Mouse (Mus musculus): ENCODE measurements around the gene Tmem11. TPM values are rescaled to one million over a fixed set of nuclear protein-coding genes. Genes with fewer than 3 reads are reported as not detected.
"Not testable (repeated sequence)": the region's sequence is repeated elsewhere in the genome, so short reads cannot be mapped to it uniquely, and the experiment has no call there.

Tmem11 gene
- polyA plus RNA-seq, 1 experiment from 2014 or later = 55.9 TPM

DNA sequence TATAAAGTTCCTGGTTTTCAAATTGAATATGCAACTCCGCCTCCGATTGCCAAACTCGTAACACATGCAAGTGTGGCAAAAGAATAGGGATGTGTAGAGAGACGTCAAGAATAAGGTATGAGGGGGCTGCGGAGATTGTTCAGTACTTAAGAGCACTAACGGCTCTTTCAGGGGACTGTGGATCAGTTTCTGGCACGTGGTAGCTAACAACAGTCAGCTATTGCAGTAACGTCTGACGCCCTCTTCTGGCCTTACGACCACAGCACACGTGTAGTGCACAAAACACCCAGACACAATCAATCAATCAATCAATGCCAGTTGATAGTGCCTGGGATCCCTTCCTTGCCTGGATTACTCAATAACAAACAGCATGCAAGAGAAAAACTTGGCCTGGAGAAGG, 351 bp upstream of the Tmem11 start:
- Histone ChIP-seq H3K4me3 (replicated peaks; ENCODE audit: low read depth, low read length) (peak overlapping the region; percentile 77), H3K9me3 (replicated peaks; ENCODE audit: low read length) (no peaks in the 10 kb centered on the region)
- no peak for ATAC-seq (replicated peaks; ENCODE audit: low FRiP score, low read depth)

DNA sequence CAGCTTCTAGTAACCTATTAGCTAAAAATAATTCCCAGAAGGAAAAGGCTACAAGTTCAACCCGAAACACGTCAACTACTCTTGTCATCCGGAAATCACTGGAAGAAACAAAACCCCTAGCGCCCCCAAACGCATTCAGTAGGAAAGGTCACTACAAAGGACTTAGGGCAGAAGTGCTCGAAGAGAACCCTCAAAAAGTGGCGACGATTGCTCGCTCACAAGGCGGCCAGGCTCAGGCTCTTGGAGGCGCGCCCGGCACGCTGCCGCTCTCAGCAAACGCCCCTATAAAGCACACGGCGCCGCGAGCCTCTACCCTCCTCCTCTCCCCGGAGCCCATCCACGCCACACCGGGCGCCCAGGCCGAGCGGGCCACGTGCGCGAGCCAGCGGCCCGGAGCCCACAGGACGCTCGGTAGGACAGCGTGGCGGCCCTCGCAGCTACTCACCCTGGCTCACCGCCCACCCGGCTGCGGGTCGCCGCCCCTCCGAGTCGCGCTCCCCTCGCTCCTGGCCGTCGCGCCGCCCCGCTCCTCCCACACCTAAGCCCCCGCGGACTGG, 938 bp downstream of the Tmem11 start:
- peak; percentile 69 for ATAC-seq (replicated peaks; ENCODE audit: low FRiP score, low read depth)
- WGBS = under 1% methylated on average over 51 of the region's 52 CpGs
- peaks cover 20% of the 10 kb centered on the region for H3K4me1 ChIP-seq (replicated peaks; ENCODE audit: insufficient read depth, low read length)

More for the DNA sequence above, 351 bp upstream of the Tmem11 start:
- WGBS = under 1% methylated on average over 11 of the region's 11 CpGs
- TF ChIP-seq CTCF (IDR thresholded peaks at IDR 0.05; ENCODE audit: low read depth) = peak; percentile 77
- Histone ChIP-seq H3K4me1 (replicated peaks; ENCODE audit: insufficient read depth, low read length) (peaks cover 20% of the 10 kb centered on the region), H3K27me3 (ENCODE audit: insufficient read depth, low read length) (no peaks in the 10 kb centered on the region), H3K4me2 (ENCODE audit: low read length) (peak overlapping the region; percentile 62), H3K36me3 (ENCODE audit: insufficient read depth, low read length) (0 out of 2 replicates have a peak, but pooled peaks cover 2% of the 10 kb centered on the region), H3K9ac (ENCODE audit: low read depth, low read length) (peak overlapping the region; percentile 65), H3K27ac (peak overlapping the region; percentile 98)
- DNase-seq (ENCODE audit: low spot score) = peak; percentile 81

DNA sequence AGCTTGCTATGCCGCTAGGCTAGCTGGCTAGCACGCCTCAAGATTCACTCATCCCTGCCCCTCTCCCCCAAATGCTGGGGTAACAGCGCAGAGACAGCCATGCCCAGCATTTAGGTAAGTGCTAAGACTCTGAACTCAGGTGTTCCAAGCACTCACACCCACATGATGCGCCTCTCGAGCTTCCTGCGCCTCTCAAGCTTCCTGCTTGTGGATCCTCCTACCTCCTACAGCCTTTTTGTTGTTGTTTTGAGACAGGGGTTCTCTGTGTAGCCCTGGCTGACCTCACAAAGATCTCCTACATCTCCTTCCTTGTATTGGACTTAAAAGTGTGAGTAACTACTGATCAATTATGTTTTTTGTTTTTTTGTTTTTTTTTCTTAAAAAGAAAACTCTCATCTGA, 6.0 kb downstream of the Tmem11 start:
- WGBS = 70% methylated on average over 6 of the region's 6 CpGs
- Histone ChIP-seq H3K27ac (no peak overlapping the region), H3K9me3 (replicated peaks; ENCODE audit: low read length) (no peaks in the 10 kb centered on the region), H3K4me3 (replicated peaks; ENCODE audit: low read depth, low read length) (no peak overlapping the region), H3K9ac (ENCODE audit: low read depth, low read length) (no peak overlapping the region), H3K36me3 (ENCODE audit: insufficient read depth, low read length) (0 out of 2 replicates have a peak, but pooled peaks cover 6% of the 10 kb centered on the region), H3K4me2 (ENCODE audit: low read length) (no peak overlapping the region), H3K27me3 (ENCODE audit: insufficient read depth, low read length) (no peaks in the 10 kb centered on the region), H3K4me1 (replicated peaks; ENCODE audit: insufficient read depth, low read length) (peaks cover 20% of the 10 kb centered on the region)
- no peak for ATAC-seq (replicated peaks; ENCODE audit: low FRiP score, low read depth)
- no peak for DNase-seq (ENCODE audit: low spot score)
- TF ChIP-seq CTCF (IDR thresholded peaks at IDR 0.05; ENCODE audit: low read depth) = no peak

More for the DNA sequence above, 938 bp downstream of the Tmem11 start:
- Histone ChIP-seq H3K27ac (peak overlapping the region; percentile 98), H3K27me3 (ENCODE audit: insufficient read depth, low read length) (no peaks in the 10 kb centered on the region), H3K9me3 (replicated peaks; ENCODE audit: low read length) (no peaks in the 10 kb centered on the region), H3K4me2 (ENCODE audit: low read length) (peak overlapping the region; percentile 60), H3K4me3 (replicated peaks; ENCODE audit: low read depth, low read length) (peak overlapping the region; percentile 77), H3K36me3 (ENCODE audit: insufficient read depth, low read length) (0 out of 2 replicates have a peak, but pooled peaks cover 6% of the 10 kb centered on the region), H3K9ac (ENCODE audit: low read depth, low read length) (peak overlapping the region; percentile 85)
- TF ChIP-seq CTCF (IDR thresholded peaks at IDR 0.05; ENCODE audit: low read depth) = peak; percentile 39; the same call in 1 of the 2 replicates
- peak; percentile 70 for DNase-seq (ENCODE audit: low spot score)

DNA sequence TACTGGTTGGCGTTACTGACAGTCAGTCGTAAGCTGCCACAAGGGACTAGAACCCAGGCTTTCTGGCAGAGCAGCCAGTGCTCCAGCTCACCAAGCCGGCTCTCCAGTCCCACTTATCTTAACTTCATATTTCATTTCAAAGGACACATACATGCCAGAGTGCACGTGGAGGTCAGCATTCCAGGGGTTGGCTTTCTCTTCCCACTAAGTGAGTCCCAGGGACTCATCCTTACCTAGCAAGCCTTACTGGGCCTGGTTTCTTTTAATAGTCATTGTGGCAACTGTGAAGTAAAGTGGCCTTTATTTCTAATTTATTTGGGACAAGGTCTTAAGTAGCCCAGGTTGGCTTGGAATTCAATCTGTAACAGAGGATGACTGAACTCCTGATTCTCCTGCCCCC, 7.7 kb downstream of the Tmem11 start:
- Histone ChIP-seq H3K4me3 (replicated peaks; ENCODE audit: low read depth, low read length) (no peak overlapping the region), H3K4me2 (ENCODE audit: low read length) (no peak overlapping the region), H3K4me1 (replicated peaks; ENCODE audit: insufficient read depth, low read length) (peaks cover 8% of the 10 kb centered on the region), H3K27ac (no peak overlapping the region), H3K9ac (ENCODE audit: low read depth, low read length) (no peak overlapping the region), H3K9me3 (replicated peaks; ENCODE audit: low read length) (no peaks in the 10 kb centered on the region), H3K27me3 (ENCODE audit: insufficient read depth, low read length) (no peaks in the 10 kb centered on the region), H3K36me3 (ENCODE audit: insufficient read depth, low read length) (0 out of 2 replicates have a peak, but pooled peaks cover 6% of the 10 kb centered on the region)
- DNase-seq (ENCODE audit: low spot score) (no peak), ATAC-seq (replicated peaks; ENCODE audit: low FRiP score, low read depth) (no peak)
- 54% methylated on average over 4 of the region's 4 CpGs for WGBS
- TF ChIP-seq CTCF (IDR thresholded peaks at IDR 0.05; ENCODE audit: low read depth) = no peak

DNA sequence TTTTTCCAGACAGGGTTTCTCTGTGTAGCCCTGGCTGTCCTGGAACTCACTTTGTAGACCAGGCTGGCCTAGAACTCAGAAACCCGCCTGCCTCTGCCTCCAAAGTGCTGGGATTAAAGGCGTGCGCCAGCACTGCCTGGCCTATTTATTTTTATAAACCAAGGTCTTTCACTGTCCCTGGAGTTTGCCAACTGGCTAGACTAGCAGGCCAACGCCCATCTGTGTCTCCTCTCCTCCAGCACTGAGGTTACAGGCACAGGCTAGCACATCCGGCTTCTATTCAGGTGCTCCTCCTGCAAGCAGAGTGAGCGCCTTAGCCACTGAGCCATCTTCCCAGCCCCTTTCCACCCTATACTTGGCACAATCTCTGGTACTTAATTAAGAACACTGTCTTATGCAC, 9.6 kb downstream of the Tmem11 start:
- not testable (repeated sequence) for DNase-seq (ENCODE audit: low spot score); H3K9ac ChIP-seq (ENCODE audit: low read depth, low read length); H3K27ac ChIP-seq; H3K4me1 ChIP-seq (replicated peaks; ENCODE audit: insufficient read depth, low read length); H3K4me3 ChIP-seq (replicated peaks; ENCODE audit: low read depth, low read length); H3K27me3 ChIP-seq (ENCODE audit: insufficient read depth, low read length); ATAC-seq (replicated peaks; ENCODE audit: low FRiP score, low read depth); H3K4me2 ChIP-seq (ENCODE audit: low read length); H3K9me3 ChIP-seq (replicated peaks; ENCODE audit: low read length)
- H3K36me3 ChIP-seq (ENCODE audit: insufficient read depth, low read length) = peaks cover 11% of the 10 kb centered on the region; the same call in 1 of the 2 replicates
- 93% methylated on average over 6 of the region's 6 CpGs for WGBS

DNA sequence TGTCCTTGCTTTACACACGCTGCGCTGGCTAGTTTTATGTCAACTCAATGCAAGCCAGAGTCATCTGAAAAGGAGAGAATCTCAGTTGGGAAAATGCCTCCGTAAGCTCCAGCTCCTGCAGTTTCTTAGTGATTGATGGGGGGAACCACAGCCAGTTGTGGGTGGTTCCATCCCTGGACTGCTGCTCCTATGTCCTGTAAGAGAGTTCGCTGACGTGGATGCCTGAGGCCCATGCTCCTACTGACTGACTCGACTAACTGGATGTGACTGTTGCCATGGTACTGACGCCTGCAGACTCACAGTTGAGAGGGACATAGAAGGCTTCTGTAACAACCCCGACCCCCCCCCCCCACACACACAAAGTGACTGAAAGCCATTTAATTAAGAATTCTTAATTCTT, 11.2 kb downstream of the Tmem11 start:
- Histone ChIP-seq H3K4me1 (replicated peaks; ENCODE audit: insufficient read depth, low read length) (no peaks in the 10 kb centered on the region), H3K27ac (no peak overlapping the region), H3K4me3 (replicated peaks; ENCODE audit: low read depth, low read length) (no peak overlapping the region), H3K4me2 (ENCODE audit: low read length) (no peak overlapping the region), H3K27me3 (ENCODE audit: insufficient read depth, low read length) (no peaks in the 10 kb centered on the region), H3K36me3 (ENCODE audit: insufficient read depth, low read length) (peaks cover 18% of the 10 kb centered on the region), H3K9ac (ENCODE audit: low read depth, low read length) (no peak overlapping the region), H3K9me3 (replicated peaks; ENCODE audit: low read length) (no peaks in the 10 kb centered on the region)
- ATAC-seq (replicated peaks; ENCODE audit: low FRiP score, low read depth) (peak; percentile 30; the same call in 1 of the 2 replicates), DNase-seq (ENCODE audit: low spot score) (peak; percentile 46)
- no peak for TF ChIP-seq CTCF (IDR thresholded peaks at IDR 0.05; ENCODE audit: low read depth)
- WGBS = 53% methylated on average over 8 of the region's 8 CpGs
